Mouse (Mus musculus) liver, postnatal 0 days (tissue): Measurements from ENCODE around the gene Sipa1l1.

Experiments
- CTCF ChIP-seq: sonication (generic); IDR thresholded peaks from 2 replicates; pipeline ENCODE4 v1.5.1; 2016; ENCODE audit warnings: antibody characterized with exemption, low read depth
- EP300 ChIP-seq: IDR thresholded peaks from 2 replicates; pipeline ENCODE4 v1.6.1; 2016; ENCODE audit warnings: antibody characterized with exemption, low read depth, mild to moderate bottlenecking

DNA sequence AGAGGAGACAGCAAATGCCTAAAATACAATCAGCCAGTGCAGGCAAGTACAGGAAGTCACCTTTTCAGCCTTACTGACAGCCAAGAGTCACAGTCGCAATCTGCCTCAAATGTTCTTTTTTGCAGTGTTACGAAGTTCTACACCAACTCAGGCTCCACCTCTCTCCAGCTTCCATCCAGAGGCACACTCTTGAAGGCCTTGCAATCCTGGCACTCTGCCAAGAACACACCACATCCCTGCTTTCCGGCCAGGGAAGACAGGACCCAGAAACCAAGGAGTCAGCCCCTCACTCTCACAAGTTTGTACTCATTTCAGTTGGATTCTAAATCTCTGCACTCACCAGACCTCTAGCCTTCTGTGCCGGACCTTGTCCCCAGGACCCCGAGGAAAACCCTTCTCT is 299.3 kb downstream of the Sipa1l1 start:
- TF ChIP-seq CTCF (no peak), EP300 (no peak)
